Mouse (Mus musculus): Measurements from ENCODE around the gene Gas7. TPM values are rescaled to one million over a fixed set of nuclear protein-coding genes. Genes with fewer than 3 reads are reported as not detected.

Gas7 gene
- total RNA-seq, 1 experiment from 2014 or later: 12.4 TPM

GRCm38 (mm10) chr11:67663437-67663836, 208.2 kb downstream of the Gas7 start:
- ATAC-seq (replicated peaks; ENCODE audit: insufficient number of reproducible peaks, low FRiP score, low TSS enrichment, poor library complexity, severe bottlenecking): no peak

- no peak for ATAC-seq (replicated peaks; ENCODE audit: insufficient number of reproducible peaks, low FRiP score, low TSS enrichment, poor library complexity, severe bottlenecking)
These were observed 209.0 kb downstream of the Gas7 start for GRCm38 (mm10) chr11:67664261-67664660.

GRCm38 (mm10) chr11:67664918-67665317, 209.7 kb downstream of the Gas7 start:
- no peak for ATAC-seq (replicated peaks; ENCODE audit: insufficient number of reproducible peaks, low FRiP score, low TSS enrichment, poor library complexity, severe bottlenecking)

GRCm38 (mm10) chr11:67666129-67666528, 210.9 kb downstream of the Gas7 start:
- no peak for ATAC-seq (replicated peaks; ENCODE audit: insufficient number of reproducible peaks, low FRiP score, low TSS enrichment, poor library complexity, severe bottlenecking)

GRCm38 (mm10) chr11:67667531-67668332, 212.5 kb downstream of the Gas7 start:
- no peak for ATAC-seq (replicated peaks; ENCODE audit: insufficient number of reproducible peaks, low FRiP score, low TSS enrichment, poor library complexity, severe bottlenecking)

GRCm38 (mm10) chr11:67668460-67669007, 213.3 kb downstream of the Gas7 start:
- no peak for ATAC-seq (replicated peaks; ENCODE audit: insufficient number of reproducible peaks, low FRiP score, low TSS enrichment, poor library complexity, severe bottlenecking)

GRCm38 (mm10) chr11:67670031-67670430, 214.8 kb downstream of the Gas7 start:
- no peak for ATAC-seq (replicated peaks; ENCODE audit: insufficient number of reproducible peaks, low FRiP score, low TSS enrichment, poor library complexity, severe bottlenecking)

GRCm38 (mm10) chr11:67672140-67672539, 216.9 kb downstream of the Gas7 start:
- no peak for ATAC-seq (replicated peaks; ENCODE audit: insufficient number of reproducible peaks, low FRiP score, low TSS enrichment, poor library complexity, severe bottlenecking)

GRCm38 (mm10) chr11:67675562-67676540, 220.6 kb downstream of the Gas7 start:
- no peak; the same call in 1 of the 2 replicates for ATAC-seq (replicated peaks; ENCODE audit: insufficient number of reproducible peaks, low FRiP score, low TSS enrichment, poor library complexity, severe bottlenecking)

- no peak for ATAC-seq (replicated peaks; ENCODE audit: insufficient number of reproducible peaks, low FRiP score, low TSS enrichment, poor library complexity, severe bottlenecking)
These were observed 224.1 kb downstream of the Gas7 start for GRCm38 (mm10) chr11:67679300-67679699.

- ATAC-seq (replicated peaks; ENCODE audit: insufficient number of reproducible peaks, low FRiP score, low TSS enrichment, poor library complexity, severe bottlenecking): no peak
These were observed 224.7 kb downstream of the Gas7 start for GRCm38 (mm10) chr11:67679930-67680329.

- ATAC-seq (replicated peaks; ENCODE audit: insufficient number of reproducible peaks, low FRiP score, low TSS enrichment, poor library complexity, severe bottlenecking): no peak
These were observed 226.6 kb downstream of the Gas7 start for GRCm38 (mm10) chr11:67681871-67682270.

- no peak for ATAC-seq (replicated peaks; ENCODE audit: insufficient number of reproducible peaks, low FRiP score, low TSS enrichment, poor library complexity, severe bottlenecking)
These were observed 230.9 kb downstream of the Gas7 start for GRCm38 (mm10) chr11:67686109-67686508.

GRCm38 (mm10) chr11:67694703-67695376, 239.6 kb downstream of the Gas7 start, which contains the start of gene Rcvrn:
Rcvrn (plus strand) TSS chr11:67695326.
- ATAC-seq (replicated peaks; ENCODE audit: insufficient number of reproducible peaks, low FRiP score, low TSS enrichment, poor library complexity, severe bottlenecking): no peak

GRCm38 (mm10) chr11:67712976-67713375, 257.7 kb downstream of the Gas7 start:
- no peak for ATAC-seq (replicated peaks; ENCODE audit: insufficient number of reproducible peaks, low FRiP score, low TSS enrichment, poor library complexity, severe bottlenecking)

- ATAC-seq (replicated peaks; ENCODE audit: insufficient number of reproducible peaks, low FRiP score, low TSS enrichment, poor library complexity, severe bottlenecking): no peak
These were observed 260.1 kb downstream of the Gas7 start for GRCm38 (mm10) chr11:67715382-67715781.

GRCm38 (mm10) chr11:67721485-67721884, 266.2 kb downstream of the Gas7 start:
- no peak for ATAC-seq (replicated peaks; ENCODE audit: insufficient number of reproducible peaks, low FRiP score, low TSS enrichment, poor library complexity, severe bottlenecking)

- ATAC-seq (replicated peaks; ENCODE audit: insufficient number of reproducible peaks, low FRiP score, low TSS enrichment, poor library complexity, severe bottlenecking): no peak
These were observed 267.3 kb downstream of the Gas7 start for GRCm38 (mm10) chr11:67722399-67723156.
